Mouse (Mus musculus): Measurements from ENCODE around the gene Hs3st5.

DNA sequence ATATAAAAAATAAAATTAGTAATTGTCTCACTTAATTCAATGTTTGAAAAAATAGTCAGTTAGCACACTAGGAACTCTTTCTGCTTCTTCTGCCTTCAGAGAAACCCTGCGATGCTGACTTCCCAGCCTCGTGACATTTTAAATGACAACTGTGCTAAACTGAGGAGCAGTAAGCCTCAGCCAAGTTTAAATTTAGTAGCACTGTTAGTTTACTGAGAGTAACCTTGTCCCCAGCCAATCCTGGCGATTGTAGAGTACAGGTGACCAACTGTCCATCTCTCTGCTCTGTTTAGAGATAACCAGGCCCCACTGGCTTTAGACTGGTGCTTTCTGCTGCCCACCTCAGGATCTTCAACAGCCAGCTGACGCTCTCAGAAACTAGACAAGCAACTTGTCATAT lies 121.3 kb downstream of the Hs3st5 start:
- no peak for TF ChIP-seq POLR2A (IDR thresholded peaks at IDR 0.05; ENCODE audit: extremely low read depth, insufficient read depth, low read length)
- TF ChIP-seq CTCF (IDR thresholded peaks at IDR 0.05; ENCODE audit: extremely low read depth, insufficient read depth, low read length), result no peak

Measured in cortical plate, adult 2 months (tissue).